Mouse (Mus musculus) lung, adult 2 months (tissue): ENCODE data around the gene Ifitm6.

Source experiments
- CTCF ChIP-seq: fragments of 200-500 bp; IDR thresholded peaks from 2 replicates; pipeline ENCODE4 v1.5.1; 2011; ENCODE audit warnings: mild to moderate bottlenecking, low read length, control low read depth; ENCODE audit not compliant: insufficient read depth
- POLR2A ChIP-seq: fragments of 200-500 bp; IDR thresholded peaks from 2 replicates; pipeline ENCODE4 v1.6.1; 2011; ENCODE audit warnings: low read depth, mild to moderate bottlenecking, control low read depth, low read length, borderline replicate concordance; ENCODE audit errors: extremely low read depth

GRCm38 (mm10) chr7:141000881-141001708, 16.6 kb downstream of the Ifitm6 start:
- no peak for TF ChIP-seq CTCF
- no peak for TF ChIP-seq POLR2A
